Mouse (Mus musculus) lung, adult 2 months (tissue): Measurements from ENCODE around the gene Cend1.

Source experiments
- CTCF ChIP-seq: fragments of 200-500 bp; IDR thresholded peaks from 2 replicates; pipeline ENCODE4 v1.5.1; 2011; ENCODE audit warnings: mild to moderate bottlenecking, low read length, control low read depth; ENCODE audit not compliant: insufficient read depth
- POLR2A ChIP-seq: fragments of 200-500 bp; IDR thresholded peaks from 2 replicates; pipeline ENCODE4 v1.6.1; 2011; ENCODE audit warnings: low read depth, mild to moderate bottlenecking, control low read depth, low read length, borderline replicate concordance; ENCODE audit errors: extremely low read depth

DNA sequence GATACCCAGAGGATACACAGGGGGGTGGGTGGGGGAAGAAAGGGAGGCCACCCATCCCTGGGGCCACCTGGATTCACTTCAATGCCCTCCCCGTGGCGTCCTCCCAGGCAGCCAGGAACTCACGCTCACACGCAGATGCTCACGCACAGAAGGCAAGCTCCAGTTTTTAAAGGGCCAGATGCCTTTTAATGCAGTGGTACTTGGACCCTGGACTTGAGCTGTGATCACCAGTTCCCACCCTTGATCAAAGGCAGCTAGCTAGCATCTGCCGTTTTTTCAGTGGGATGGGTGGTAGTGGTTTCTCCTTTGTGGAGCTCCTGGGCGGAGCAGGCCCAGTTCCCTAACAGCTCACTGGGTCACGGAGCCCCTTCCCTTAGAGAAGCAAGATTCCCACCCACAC, 5.2 kb upstream of the Cend1 start:
- TF ChIP-seq CTCF (no peak), POLR2A (no peak)
